Mouse (Mus musculus): ENCODE results near the gene Lancl3.
A peak's percentile ranks its signal among the peaks of the same experiment; 100 is the strongest.

The Lancl3 gene

DNA sequence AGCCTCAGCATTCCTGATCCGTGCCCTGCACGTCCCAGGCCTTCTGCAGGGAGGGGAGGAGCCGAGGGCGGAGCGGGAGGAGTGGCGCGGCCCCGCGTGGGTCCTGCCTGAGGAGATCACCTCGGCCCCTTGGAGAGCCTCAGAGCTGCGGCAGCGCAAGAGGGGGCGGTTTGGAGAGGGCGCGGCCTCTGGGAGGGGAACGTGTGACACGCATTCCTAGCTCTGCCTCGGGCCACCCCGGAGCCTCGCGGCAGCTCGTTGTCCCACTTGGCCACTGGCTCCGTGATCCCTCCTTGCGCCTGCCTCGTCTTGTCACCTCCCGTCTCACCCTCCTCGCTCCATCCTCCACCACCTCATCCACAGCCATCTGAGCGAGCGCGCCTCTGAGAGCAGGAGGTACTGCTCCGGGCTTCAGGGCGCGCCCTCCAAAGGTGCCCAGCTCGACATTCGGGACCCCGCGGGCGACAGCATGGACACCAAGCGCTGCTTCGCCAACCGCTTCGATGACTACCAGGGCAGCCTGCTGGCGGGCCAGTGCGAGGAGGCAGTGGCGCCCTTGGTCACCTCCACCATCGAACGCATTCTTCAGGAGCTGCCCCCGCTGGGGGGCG, at the start of gene Lancl3:
TSS of gene Lancl3 (plus strand) at position 142 of the 611 bp plus-strand sequence.
- no peak for DNase-seq (ENCODE audit: low spot score)

- DNase-seq (ENCODE audit: low spot score): no peak
Measured at GRCm38 (mm10) chrX:9179011-9179410, 20.7 kb upstream of the Lancl3 start.

- no peak for DNase-seq (ENCODE audit: low spot score)
Measured at GRCm38 (mm10) chrX:9181570-9181969, 18.1 kb upstream of the Lancl3 start.

GRCm38 (mm10) chrX:9200380-9200917, 747 bp downstream of the Lancl3 start:
- DNase-seq (ENCODE audit: low spot score): no peak

DNA sequence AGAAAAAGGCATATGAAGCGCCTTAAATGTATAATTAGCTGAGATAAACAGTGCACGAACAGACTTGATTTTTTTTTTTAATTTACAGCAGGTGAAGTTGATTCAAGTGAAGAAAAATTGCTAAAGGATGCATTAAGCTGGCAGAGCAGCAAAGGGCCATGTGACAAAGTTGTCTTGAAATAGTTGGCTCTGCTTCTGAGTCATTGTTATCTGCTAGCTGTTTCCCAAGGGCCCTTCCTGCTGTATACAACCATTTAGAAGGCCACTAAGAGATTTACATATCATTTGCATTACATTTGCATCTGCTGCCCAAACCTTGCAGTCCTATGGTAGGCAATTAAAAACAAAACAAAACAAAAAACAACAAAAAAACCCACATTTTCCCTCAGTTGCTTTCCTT, 2.3 kb downstream of the Lancl3 start:
- DNase-seq (ENCODE audit: low spot score): no peak

- DNase-seq (ENCODE audit: low spot score): no peak
Measured at GRCm38 (mm10) chrX:9202781-9203405, 3.2 kb downstream of the Lancl3 start.

GRCm38 (mm10) chrX:9205121-9205520, 5.4 kb downstream of the Lancl3 start:
- no peak for DNase-seq (ENCODE audit: low spot score)

DNA sequence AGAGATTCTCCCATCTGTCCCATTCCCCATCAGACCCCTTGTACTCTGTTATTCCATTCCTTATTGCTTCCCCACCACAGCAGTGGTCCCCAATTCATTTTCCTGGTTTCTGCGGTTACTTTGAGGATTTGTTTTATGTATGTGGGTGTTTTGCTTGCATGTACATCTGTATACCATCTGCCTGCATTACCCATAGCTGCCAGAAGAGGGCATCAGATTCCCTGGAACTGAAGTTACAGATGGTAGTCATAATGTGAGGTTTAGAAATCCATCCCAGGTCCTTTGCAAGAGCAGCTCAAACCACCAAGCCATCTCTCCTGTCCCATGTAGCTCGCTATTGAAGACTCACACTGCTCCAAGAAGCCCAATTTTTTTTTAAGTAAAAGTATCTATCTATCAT, 16.5 kb downstream of the Lancl3 start:
- DNase-seq (ENCODE audit: low spot score): no peak

DNA sequence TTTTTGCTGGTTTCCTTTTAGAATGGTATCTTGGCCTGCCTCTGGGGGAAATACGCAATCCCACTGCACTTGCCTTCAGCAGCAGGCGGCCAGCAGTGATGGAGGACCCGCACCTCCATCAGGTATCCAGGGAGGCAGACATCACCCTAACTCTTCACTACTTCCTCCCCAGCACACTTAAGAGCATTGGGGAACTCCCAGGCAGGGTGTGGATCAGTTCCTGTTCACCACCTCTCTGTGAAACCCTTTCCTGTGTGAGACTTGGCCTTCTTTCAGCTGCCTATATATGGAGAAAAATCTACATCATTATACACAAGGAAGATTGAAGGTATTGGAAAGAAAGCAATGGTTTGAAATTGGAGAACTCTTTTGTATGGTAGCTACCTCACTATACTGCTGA, 19.9 kb downstream of the Lancl3 start:
- no peak for DNase-seq (ENCODE audit: low spot score)

DNA sequence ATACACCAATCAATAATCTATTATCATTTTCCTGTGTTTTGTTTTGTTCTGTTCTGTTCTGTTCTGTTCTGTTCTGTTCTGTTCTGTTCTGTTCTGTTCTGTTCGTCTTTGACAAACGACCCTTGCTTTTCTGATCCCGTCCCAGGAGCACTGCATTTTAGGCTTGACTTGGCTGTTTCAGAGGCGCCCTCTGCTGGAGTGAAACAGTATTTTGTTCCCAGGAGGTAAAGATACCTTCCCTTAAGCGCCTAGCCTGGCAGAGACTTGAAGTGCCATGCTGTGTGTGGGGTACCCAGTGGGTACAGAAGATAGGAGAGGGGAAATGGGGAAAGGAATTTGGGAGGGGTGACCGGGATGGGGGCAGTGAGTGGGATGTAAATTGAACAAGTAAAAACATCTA, 21.5 kb downstream of the Lancl3 start:
- DNase-seq (ENCODE audit: low spot score): peak; percentile 22

DNA sequence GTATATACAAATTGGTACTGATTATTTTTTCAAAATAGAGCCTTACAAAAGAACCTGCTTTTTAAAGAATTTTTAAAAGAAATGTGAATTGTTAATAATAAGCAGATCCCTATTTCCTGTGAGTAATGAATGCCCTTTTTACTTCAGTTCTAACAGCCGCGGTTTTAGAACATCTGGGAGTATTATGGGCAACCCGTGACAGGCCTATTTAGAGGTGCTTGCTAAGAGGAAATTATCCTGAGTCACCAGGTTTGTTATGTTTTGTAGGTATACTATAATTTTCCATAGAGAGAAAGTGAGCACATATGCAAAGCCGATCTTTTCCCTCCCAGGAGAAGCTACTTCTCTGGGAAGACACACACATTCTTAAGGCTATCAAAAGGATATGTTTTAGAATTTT, 22.0 kb downstream of the Lancl3 start:
- DNase-seq (ENCODE audit: low spot score): no peak

DNA sequence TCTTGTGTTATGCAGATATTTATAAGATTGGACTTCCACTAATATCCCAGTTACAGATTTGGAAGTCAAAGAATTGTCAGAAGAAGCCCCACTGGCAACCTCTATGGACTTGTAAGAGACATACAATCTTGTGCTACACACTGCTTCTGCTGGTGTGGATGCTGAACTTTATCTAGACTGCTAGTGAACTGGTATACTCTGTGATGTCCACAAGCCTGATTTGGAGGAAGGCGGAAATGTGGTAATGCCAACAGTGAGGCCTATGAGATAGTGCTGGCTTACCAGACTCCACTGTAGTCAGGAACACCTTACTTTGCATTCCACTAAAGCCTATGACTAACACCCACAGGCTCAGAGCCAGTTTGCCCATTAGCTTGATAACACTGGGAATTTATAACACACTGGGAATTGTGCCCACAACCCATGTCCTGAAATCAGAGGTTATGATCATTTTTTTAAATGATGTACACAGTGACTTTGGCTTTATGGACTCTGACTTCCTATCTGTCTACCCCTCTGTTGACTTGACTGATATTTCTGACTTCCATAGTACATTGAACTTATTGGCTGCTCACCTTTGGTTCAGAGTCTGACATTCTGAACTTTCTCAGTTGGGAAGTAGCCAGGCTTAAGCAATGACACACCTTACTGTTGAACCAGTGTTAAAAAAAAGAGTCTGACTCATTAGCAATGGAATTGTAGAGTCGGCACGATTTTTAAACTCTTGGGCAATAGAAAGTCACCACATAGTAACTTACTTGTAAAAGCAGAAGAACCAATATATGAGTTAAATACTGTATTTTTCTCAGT, 22.9 kb downstream of the Lancl3 start:
- no peak for DNase-seq (ENCODE audit: low spot score)

DNA sequence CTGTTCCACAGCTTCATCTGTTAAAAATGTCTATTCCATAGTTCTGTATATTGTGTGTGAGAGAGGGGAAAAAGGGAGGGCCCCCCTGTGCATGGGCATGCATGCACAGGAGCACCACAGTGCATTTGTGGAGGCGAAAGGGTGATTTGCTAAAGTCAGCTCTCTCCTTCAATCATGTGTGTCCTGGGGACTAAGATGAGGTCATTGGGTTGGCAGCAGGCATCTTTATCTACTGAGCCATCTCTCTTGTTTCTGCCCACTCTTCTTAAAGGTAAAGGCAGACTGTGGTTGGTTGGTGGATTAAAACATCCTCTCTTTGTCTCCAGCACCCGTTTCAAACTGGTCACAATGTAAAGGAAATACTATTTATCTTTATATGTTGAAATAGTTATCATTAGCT, 27.4 kb downstream of the Lancl3 start:
- no peak for DNase-seq (ENCODE audit: low spot score)

DNA sequence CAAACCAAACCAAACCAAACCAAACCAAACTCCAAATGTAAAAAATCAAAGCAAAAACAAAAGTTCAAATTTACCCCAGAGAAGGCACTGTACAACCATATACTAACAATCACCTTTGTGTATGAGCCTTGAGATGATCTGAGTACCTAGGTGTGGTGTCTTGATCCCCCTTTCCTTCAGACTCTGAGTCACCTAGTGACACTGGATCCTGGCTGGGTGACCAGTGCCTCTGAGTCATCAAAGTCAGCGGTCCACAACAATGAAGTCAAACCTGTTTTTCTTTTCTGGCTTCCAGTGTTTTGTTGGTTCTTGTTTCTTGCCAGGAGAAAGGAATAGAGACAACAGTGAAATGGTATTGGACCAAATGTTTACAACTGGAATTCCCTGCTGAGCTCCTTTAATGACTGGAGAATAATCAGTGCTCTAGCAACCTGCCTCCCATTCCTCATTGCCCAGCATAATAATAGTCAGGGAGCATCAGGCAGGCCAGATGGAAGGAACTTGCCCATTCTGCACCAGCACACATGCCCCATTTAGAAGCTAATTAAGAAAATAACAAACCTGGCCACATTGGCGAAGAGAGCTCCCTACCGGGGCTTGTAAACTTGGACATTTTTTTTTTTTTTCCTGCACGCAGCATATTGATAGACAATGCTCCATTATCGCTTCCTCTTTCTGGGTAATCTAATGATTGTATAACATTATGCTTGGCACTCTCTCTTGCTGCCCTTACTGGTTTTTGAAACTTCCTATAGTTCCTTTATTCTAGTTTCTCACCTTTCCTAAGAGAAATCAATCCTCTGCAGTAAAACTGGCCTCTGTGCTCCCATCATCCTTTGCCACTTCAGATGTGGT, 41.3 kb downstream of the Lancl3 start:
- DNase-seq (ENCODE audit: low spot score): peak; percentile 5

DNA sequence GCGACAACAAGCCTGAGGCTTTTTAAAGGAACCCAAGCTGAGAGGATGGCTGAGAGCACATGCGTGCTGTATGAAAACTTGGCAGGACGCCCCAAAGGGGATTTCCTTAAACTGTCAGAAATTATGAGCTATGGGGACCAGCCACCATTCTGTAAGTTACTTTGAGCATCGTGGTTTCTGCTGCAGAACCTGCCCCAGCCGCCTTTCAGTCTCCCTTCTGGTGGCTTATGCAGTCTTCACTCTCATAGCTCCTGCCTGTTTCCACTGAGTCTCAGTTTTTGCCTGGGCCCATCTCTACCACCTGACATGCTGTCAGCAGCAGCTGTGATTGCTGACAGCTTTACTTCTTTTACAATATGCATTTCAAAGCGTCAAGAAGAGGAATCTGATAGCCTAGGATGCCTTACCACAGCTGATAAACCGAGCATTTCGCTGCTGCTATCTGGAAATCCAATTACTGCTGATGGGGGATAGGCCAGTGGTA, 43.7 kb downstream of the Lancl3 start:
- no peak for DNase-seq (ENCODE audit: low spot score)

GRCm38 (mm10) chrX:9244603-9245336, 45.1 kb downstream of the Lancl3 start:
- no peak for DNase-seq (ENCODE audit: low spot score)

DNA sequence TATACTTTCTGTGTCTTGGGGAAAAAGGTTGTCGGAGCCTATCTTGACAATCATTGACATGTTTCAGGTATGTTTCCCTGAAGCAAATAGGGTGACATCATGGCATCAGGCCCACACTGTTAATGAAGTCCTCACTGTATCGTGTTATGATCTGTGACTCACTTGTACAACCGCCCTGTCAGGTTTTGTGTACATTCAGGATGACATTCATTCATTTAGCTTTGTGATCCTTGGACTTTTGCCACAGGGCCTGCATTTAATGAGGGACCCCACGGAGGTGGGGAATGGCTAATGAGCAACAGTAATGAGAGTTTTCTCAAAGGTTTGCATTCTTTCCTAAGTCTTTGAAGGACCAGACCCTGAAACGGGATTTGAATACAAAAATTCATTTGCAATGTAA, 49.2 kb downstream of the Lancl3 start:
- no peak for DNase-seq (ENCODE audit: low spot score)

- no peak for DNase-seq (ENCODE audit: low spot score)
Measured at GRCm38 (mm10) chrX:9253990-9254389, 54.3 kb downstream of the Lancl3 start.

DNA sequence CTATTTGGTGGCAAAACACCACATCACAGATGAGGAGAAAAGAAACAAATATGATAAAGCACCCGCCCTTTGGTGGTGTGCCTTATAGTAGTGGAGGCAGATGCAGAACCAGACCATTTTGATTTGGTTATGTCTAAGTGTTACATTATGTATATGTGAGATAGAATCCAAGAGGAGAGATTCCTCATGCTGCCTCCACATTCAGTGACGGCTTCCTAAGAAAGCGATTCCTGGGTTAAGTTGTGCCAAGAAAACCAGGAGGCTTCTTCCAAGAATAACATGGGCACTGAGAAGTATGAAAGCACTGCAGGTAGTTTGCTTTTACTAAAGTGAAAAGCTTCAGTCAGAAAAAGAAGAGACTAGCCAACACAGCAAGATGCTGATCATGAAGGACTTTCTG, 55.2 kb downstream of the Lancl3 start:
- DNase-seq (ENCODE audit: low spot score): no peak

DNA sequence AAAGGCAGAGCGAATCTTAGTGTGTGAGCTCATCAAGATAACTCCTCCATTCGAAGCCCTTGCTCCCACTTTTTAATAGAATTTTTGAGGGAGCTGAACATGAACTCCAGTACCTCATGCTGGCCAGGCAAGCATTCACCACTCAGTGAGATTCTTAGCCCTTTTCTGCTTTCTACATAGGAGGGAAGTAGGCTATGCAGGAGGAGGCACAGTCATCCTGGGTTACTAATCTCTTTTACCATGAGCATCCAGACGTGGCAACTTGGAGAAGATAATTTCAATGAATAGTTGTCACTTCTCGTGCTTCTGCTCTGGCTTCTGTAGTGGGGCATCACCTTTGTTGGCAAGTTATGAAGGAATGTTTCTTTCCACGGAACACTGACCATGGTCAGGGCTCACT, 57.1 kb downstream of the Lancl3 start, which contains the start of gene Gm14862:
TSS of gene Gm14862 (minus strand) at position 134 of the 400 bp plus-strand sequence.
- no peak for DNase-seq (ENCODE audit: low spot score)

DNA sequence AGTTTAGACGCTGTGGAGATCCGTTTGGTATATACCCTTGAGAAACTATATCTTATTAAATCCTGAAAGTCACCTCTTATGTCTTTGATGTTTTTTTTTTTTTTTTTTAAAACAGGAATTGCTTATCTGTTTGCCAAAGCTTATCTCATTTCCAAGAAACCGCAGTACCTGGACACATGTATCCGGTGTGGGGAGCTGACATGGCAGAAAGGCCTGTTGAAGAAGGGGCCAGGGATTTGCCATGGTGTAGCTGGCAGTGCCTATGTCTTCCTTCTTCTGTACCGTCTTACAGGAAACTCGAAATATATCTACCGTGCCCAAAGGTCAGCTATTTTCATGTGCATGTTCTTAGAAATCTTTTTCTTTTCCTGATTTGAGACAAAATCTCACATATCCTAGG, 58.1 kb downstream of the Lancl3 start:
- DNase-seq (ENCODE audit: low spot score): no peak
